Mouse (Mus musculus): Measurements from ENCODE around the gene Abcg8. TPM values are rescaled to one million over a fixed set of nuclear protein-coding genes. Genes with fewer than 3 reads are reported as not detected.
A peak's percentile ranks its signal among the peaks of the same experiment; 100 is the strongest.

Gene Abcg8
- total RNA-seq, 1 experiment from 2014 or later: not detected

GRCm38 (mm10) chr17:84656205-84656604 lies 19.9 kb upstream of the Abcg8 start:
- ATAC-seq (replicated peaks in 1 of 2; ENCODE audit: insufficient read depth in 1 of 2, low FRiP score in 2 of 2, low TSS enrichment in 1 of 2, low read depth in 1 of 2, poor library complexity in 2 of 2, severe bottlenecking in 2 of 2): no peak

GRCm38 (mm10) chr17:84656653-84657421 lies 19.3 kb upstream of the Abcg8 start:
- ATAC-seq (replicated peaks in 1 of 2; ENCODE audit: insufficient read depth in 1 of 2, low FRiP score in 2 of 2, low TSS enrichment in 1 of 2, low read depth in 1 of 2, poor library complexity in 2 of 2, severe bottlenecking in 2 of 2): no peak

- ATAC-seq (replicated peaks in 1 of 2; ENCODE audit: insufficient read depth in 1 of 2, low FRiP score in 2 of 2, low TSS enrichment in 1 of 2, low read depth in 1 of 2, poor library complexity in 2 of 2, severe bottlenecking in 2 of 2): no peak
These were observed 18.7 kb upstream of the Abcg8 start for GRCm38 (mm10) chr17:84657422-84657732.

GRCm38 (mm10) chr17:84657782-84658181 lies 18.3 kb upstream of the Abcg8 start:
- no peak for ATAC-seq (replicated peaks in 1 of 2; ENCODE audit: insufficient read depth in 1 of 2, low FRiP score in 2 of 2, low TSS enrichment in 1 of 2, low read depth in 1 of 2, poor library complexity in 2 of 2, severe bottlenecking in 2 of 2)

- ATAC-seq (replicated peaks in 1 of 2; ENCODE audit: insufficient read depth in 1 of 2, low FRiP score in 2 of 2, low TSS enrichment in 1 of 2, low read depth in 1 of 2, poor library complexity in 2 of 2, severe bottlenecking in 2 of 2): no peak
These were observed 17.9 kb upstream of the Abcg8 start for GRCm38 (mm10) chr17:84658195-84658594.

- no peak for ATAC-seq (replicated peaks in 1 of 2; ENCODE audit: insufficient read depth in 1 of 2, low FRiP score in 2 of 2, low TSS enrichment in 1 of 2, low read depth in 1 of 2, poor library complexity in 2 of 2, severe bottlenecking in 2 of 2)
These were observed 17.2 kb upstream of the Abcg8 start for GRCm38 (mm10) chr17:84658951-84659350.

- no peak for ATAC-seq (replicated peaks in 1 of 2; ENCODE audit: insufficient read depth in 1 of 2, low FRiP score in 2 of 2, low TSS enrichment in 1 of 2, low read depth in 1 of 2, poor library complexity in 2 of 2, severe bottlenecking in 2 of 2)
These were observed 11.0 kb upstream of the Abcg8 start for GRCm38 (mm10) chr17:84665053-84665452.

- 0 out of 4 replicates have a peak, but pooled peaks of 1 of the 2 experiments have one; percentile 38 for ATAC-seq (replicated peaks in 1 of 2; ENCODE audit: insufficient read depth in 1 of 2, low FRiP score in 2 of 2, low TSS enrichment in 1 of 2, low read depth in 1 of 2, poor library complexity in 2 of 2, severe bottlenecking in 2 of 2)
These were observed 10.4 kb upstream of the Abcg8 start for GRCm38 (mm10) chr17:84665691-84666090.

GRCm38 (mm10) chr17:84667848-84668247 lies 8.3 kb upstream of the Abcg8 start:
- ATAC-seq (replicated peaks in 1 of 2; ENCODE audit: insufficient read depth in 1 of 2, low FRiP score in 2 of 2, low TSS enrichment in 1 of 2, low read depth in 1 of 2, poor library complexity in 2 of 2, severe bottlenecking in 2 of 2): no peak

- no peak for ATAC-seq (replicated peaks in 1 of 2; ENCODE audit: insufficient read depth in 1 of 2, low FRiP score in 2 of 2, low TSS enrichment in 1 of 2, low read depth in 1 of 2, poor library complexity in 2 of 2, severe bottlenecking in 2 of 2)
These were observed 3.4 kb upstream of the Abcg8 start for GRCm38 (mm10) chr17:84672376-84673369.

GRCm38 (mm10) chr17:84674048-84674447 lies 2.1 kb upstream of the Abcg8 start:
- no peak for ATAC-seq (replicated peaks in 1 of 2; ENCODE audit: insufficient read depth in 1 of 2, low FRiP score in 2 of 2, low TSS enrichment in 1 of 2, low read depth in 1 of 2, poor library complexity in 2 of 2, severe bottlenecking in 2 of 2)

GRCm38 (mm10) chr17:84675204-84675603 lies 898 bp upstream of the Abcg8 start:
- no peak for ATAC-seq (replicated peaks in 1 of 2; ENCODE audit: insufficient read depth in 1 of 2, low FRiP score in 2 of 2, low TSS enrichment in 1 of 2, low read depth in 1 of 2, poor library complexity in 2 of 2, severe bottlenecking in 2 of 2)

- ATAC-seq (replicated peaks in 1 of 2; ENCODE audit: insufficient read depth in 1 of 2, low FRiP score in 2 of 2, low TSS enrichment in 1 of 2, low read depth in 1 of 2, poor library complexity in 2 of 2, severe bottlenecking in 2 of 2): peak in 1 of 2 experiments; percentile 20; a peak in 1 of 4 replicates
These were observed 1.5 kb downstream of the Abcg8 start for GRCm38 (mm10) chr17:84677595-84677994.

GRCm38 (mm10) chr17:84681670-84682069 lies 5.6 kb downstream of the Abcg8 start:
- ATAC-seq (replicated peaks in 1 of 2; ENCODE audit: insufficient read depth in 1 of 2, low FRiP score in 2 of 2, low TSS enrichment in 1 of 2, low read depth in 1 of 2, poor library complexity in 2 of 2, severe bottlenecking in 2 of 2): no peak

GRCm38 (mm10) chr17:84682734-84683717 lies 6.9 kb downstream of the Abcg8 start, which contains the start of gene Abcg5:
Gene Abcg5 (minus strand): TSS chr17:84683011.
- ATAC-seq (replicated peaks in 1 of 2; ENCODE audit: insufficient read depth in 1 of 2, low FRiP score in 2 of 2, low TSS enrichment in 1 of 2, low read depth in 1 of 2, poor library complexity in 2 of 2, severe bottlenecking in 2 of 2): no peak

- ATAC-seq (replicated peaks in 1 of 2; ENCODE audit: insufficient read depth in 1 of 2, low FRiP score in 2 of 2, low TSS enrichment in 1 of 2, low read depth in 1 of 2, poor library complexity in 2 of 2, severe bottlenecking in 2 of 2): no peak
These were observed 8.2 kb downstream of the Abcg8 start for GRCm38 (mm10) chr17:84684284-84684683.

GRCm38 (mm10) chr17:84685286-84685685 lies 9.2 kb downstream of the Abcg8 start:
- no peak for ATAC-seq (replicated peaks in 1 of 2; ENCODE audit: insufficient read depth in 1 of 2, low FRiP score in 2 of 2, low TSS enrichment in 1 of 2, low read depth in 1 of 2, poor library complexity in 2 of 2, severe bottlenecking in 2 of 2)

All from hematopoietic stem cell, adult 5-6 weeks (primary cell).